Mouse (Mus musculus) gastrocnemius, postnatal 10 days (tissue): ENCODE results near the gene Ctf2. TPM values are rescaled to one million over a fixed set of nuclear protein-coding genes. Genes with fewer than 3 reads are reported as not detected.

ENCODE experiments used
- DNase-seq: peaks from one replicate; pipeline ENCODE4 v3.0.0; 2021; ENCODE audit warnings: mixed read lengths
- microRNA-seq, 2 experiments: library from miRNA; unstranded; fragments of <30 nt; microRNA quantifications; one replicate each; pipeline ENCODE4 v1.2.0; 2021
- total RNA-seq, 2 experiments: library from RNA; stranded (reverse); gene quantifications; 2 replicates each; pipeline ENCODE4 v1.2.3; 2021

Ctf2 gene
- total RNA-seq, 2 experiments from 2014 or later = not detected

DNA sequence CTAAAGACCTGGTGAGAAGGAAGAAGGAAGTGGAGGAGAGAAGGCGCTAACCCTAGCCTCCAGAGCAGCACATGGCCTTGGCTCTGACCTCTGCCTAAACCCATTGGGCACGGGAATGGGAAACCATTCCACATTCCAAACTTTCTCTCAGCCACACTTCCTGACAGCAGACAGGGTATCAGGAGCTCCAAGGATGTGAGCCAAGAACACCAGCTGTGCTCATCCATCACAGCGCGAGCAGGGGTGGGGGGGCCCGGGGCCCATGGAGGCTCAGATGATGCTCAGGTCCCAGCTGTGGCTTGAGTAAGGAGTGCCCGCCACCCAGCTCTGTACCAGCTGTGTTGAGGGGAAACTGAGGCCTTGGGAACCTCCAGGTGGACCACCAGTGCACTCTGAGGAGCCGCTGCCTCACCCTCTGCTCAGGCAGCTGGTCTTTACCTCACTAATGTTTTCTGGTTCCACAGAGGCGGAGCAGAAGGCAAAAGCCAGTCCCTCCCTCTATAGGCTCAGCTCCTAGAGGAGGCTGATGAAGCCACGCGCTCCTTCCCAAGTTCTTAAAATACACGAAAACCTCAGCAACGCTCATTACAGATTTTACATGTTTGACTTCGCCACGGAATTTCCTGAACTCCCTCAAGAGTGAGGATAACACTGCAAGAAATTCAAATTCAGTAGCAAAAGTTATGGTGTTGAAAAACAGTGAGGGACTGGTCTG lies 46.5 kb downstream of the Ctf2 start:
- DNase-seq = peak; percentile 64

DNA sequence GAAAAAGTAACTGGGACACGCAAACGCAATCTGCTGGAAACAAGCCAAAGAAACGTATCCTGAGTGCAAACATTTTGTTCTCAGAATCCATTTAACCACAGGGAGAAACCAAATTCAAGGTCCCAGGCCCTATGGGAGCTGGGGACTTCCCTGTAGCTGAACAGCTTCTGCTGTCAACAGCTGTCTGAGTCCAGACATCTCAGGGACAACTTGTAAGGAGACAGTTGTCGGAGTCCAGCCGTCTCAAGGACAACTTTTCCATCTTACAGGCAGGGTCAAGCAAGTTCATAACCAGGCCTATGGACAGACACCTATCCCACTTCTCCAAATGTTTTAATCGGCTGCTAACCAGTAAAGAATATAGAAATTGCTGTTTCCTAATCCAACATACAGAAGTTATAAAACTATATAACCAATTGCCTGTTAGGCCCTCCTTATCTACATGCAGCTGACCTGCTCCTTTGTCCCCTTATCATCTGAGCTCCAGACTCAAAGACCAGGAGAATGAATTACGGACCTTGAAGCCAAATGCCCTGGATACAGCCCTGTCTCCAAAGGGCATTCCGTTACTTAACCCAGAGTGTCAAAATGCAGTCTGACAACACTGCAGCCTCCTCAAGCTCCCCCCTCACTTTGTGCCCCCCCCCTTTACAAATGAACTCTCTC lies 49.9 kb downstream of the Ctf2 start:
- no peak for DNase-seq

DNA sequence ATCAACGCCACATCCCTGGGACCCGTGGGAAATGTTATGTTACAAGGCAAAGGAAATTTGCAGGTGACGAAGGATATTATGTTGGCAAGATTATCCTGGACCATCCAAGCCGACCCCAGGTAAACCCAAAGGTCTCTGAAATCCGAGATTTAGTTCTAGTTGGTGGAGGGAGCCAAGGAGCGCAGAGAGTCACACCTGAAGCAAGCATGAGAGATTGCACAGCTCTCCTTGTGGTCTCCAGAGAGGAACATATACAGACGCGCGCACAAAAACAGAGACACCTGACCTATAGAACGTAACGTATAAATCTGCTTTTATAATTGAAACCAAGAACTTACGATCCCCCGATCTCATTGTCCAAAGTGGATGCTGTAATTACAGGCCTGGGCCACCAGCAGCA lies 51.4 kb downstream of the Ctf2 start:
- DNase-seq = no peak

DNA sequence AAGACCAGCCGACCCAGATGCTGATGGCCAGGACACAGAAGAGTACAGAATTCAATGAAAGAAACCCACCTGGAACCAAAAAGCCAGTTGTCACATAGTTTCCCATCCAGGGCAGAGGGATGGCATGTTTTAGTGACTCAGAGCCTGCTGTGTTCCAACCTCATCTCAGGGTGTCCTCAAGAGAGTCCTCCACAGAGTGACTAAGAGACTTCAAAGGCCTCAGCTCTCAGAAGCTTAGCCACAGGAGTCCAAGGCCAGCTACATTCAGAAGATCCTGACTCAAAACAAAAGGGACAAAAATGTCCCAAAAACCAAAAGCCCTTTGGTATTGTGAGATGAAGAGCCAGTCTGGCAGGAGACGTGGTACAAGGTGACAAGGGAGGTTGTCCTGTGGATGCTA lies 53.2 kb downstream of the Ctf2 start:
- no peak for DNase-seq

DNA sequence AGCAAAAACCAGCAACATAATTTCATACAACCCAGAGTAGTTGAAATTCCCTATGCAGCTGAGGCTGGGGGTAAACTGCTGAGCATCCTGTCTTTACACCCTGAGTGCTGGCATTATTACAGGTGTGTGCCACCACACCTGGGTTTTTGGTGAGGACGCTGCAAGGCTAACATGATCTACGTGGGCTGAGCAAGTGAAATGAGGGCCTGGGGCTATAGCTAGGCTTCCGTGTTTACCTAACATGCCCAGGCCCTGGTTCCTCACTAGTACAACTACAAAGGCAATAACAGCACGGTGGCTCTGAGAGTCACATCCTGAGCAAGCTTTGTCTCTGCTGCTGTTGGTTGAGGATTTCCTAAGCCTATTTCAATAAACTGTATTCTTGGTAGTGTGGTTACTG lies 54.4 kb downstream of the Ctf2 start:
- DNase-seq = no peak

DNA sequence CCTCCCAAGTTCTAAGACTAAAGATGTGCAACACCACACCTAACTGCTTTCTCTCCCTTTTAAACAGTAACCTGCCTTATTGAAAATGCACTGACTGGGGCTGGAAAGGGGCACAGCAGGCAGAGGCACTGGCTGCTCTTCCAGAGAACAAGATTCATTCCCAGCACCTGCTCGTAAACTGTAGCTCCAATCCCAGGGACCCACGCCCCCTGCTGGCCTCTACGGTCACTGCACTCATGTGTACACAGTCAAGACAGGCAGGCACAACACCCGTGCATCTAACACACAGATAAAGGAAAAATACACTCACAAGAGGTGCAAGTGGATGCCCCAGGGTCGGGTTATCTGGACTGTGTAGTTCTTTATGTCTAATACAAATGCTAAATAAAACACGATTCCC lies 54.9 kb downstream of the Ctf2 start:
- DNase-seq = peak; percentile 63

DNA sequence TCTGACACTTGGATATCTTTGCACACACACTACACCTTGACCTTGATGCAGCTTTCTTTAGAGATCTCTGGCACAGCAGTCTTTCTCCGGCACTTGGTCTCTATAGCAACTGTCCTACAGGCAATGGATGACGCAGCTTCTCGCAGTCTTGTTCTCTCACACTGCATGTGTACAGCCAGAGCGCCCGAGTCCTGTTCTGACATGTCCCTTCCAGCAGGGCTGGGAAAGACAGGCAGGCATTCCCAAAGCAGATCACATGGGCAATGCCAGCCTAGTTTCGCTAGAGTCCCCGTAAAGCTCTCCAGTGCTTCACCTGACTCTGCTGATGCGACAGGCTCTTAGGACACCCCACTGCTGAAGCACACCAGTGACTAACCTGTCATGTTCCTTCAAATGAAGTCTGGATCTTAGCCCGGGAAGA lies 56.6 kb downstream of the Ctf2 start:
- no peak for DNase-seq

DNA sequence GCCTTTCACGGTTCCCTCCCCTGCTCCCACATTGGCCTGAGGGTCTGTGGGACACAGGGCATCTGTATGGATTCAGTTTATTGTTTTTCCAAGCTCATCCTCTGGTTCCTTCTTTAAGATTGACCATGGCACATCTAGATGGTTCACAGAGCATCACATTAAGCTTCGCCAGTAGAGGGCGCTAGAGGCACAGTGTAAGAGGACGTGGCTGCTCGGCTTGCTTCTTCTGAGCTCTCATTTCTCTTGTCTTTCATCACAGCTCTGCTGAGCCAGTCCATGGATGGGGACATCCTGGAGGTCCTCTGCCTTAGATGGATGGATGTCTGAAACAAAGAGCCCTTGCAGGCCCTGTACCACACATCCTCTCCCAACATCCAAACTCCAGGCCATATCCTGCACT lies 57.0 kb downstream of the Ctf2 start:
- peak; percentile 91 for DNase-seq

DNA sequence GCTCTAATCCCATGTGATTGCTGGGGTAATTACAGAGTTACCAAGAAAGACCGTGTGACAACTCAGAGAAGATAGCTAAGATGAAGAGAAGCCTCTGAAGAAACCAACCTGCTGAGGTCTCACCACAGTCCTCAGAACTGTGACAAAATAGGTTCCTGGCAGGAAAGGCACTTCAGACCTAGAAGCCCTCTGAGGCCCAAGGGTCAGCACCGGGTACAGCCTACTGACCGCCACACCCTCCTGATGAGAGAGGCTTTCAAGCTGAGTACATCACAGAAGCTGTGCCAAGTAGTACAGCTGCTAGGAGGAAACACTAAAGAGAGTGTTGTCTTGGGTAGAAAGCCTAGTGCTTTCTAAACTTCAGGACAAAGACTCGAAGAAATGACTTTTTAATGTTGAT lies 59.2 kb downstream of the Ctf2 start:
- DNase-seq = no peak

DNA sequence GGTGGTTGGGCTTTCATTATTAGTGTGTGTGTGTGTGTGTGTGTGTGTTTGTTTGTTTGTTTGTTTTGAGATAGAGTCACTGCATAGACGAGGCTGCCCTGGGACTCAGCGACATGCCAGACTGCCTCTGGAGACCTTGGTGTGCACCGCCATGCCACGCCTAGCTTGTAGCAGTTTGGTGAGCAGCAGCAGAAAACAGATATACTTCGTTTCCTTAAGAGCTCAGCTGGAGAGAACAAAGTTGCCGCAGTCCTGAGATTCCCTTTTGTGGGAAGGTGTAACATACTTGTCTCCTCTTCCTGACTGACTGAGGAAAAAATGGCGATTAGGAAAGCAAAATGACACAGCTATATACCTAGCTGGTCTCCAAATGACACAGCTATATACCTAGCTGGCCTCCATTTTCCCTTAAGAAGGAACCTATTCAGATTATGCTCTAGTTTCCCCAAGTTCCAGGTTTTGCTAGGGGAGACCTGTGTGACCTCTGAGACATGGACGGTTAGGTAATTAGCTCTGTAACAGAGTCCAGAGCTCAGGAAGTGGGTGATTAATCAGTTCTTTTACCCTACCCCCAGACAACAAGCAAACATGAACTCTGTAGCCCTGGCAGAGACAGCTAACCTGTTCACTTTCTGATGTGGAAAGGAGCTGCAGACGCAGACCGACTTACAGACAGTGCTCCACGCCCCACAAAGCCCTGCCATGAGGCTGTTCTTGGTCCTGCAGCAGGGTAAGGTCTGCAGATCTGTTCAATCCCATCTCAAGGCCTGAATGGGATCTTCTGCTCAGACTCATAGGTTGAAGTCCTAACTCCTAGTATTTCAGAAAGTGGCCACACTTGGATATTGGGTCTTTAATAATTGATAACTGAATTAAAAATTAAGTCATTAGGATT lies 59.8 kb downstream of the Ctf2 start:
- DNase-seq = no peak

Small RNA genes within 50 kb of the gene (microRNA-seq; reads per million reads assigned to microRNA genes)
- gene Mir762 = 0 reads per million in 2 experiments

Other genes with a start within 250 kb of the Ctf2 start
- gene Srcap, start 220.2 kb downstream of the Ctf2 start, total RNA-seq = 10 to 100 TPM; 56.8 to 66.1 TPM
- gene Gm42715, start 212.6 kb downstream of the Ctf2 start, total RNA-seq = 10 to 100 TPM; 10.3 to 10.5 TPM
- not detected for gene Tmem265, start 170.8 kb downstream of the Ctf2 start, total RNA-seq
- gene Phkg2, start 158.8 kb downstream of the Ctf2 start, total RNA-seq = 10 to 100 TPM; 13.3 to 17.6 TPM
- gene Ccdc189, start 143.6 kb downstream of the Ctf2 start, total RNA-seq = 1 to 10 TPM; 1.7 to 3.2 TPM
- gene Rnf40, start 143.4 kb downstream of the Ctf2 start, total RNA-seq = 10 to 100 TPM; 26.9 to 37.8 TPM
- gene Zfp629, start 116.4 kb downstream of the Ctf2 start, total RNA-seq = 10 to 100 TPM in 1 of 2 experiments, 1 to 10 TPM in 1; 9.2 to 14.7 TPM
- 10 to 100 TPM; 93.2 to 97.1 TPM for gene Bcl7c, start 23.2 kb downstream of the Ctf2 start, total RNA-seq
- gene Ctf1, start 19.4 kb downstream of the Ctf2 start, total RNA-seq = 10 to 100 TPM in 1 of 2 experiments, 1 to 10 TPM in 1; 9.1 to 12.7 TPM
- 1 to 10 TPM; 2.9 to 6.0 TPM for gene Fbxl19, start 12.4 kb upstream of the Ctf2 start, total RNA-seq
- gene Orai3, start 37.6 kb upstream of the Ctf2 start, total RNA-seq = 10 to 100 TPM; 10.2 to 12.3 TPM
- 10 to 100 TPM; 21.2 to 26.2 TPM for gene Setd1a, start 44.5 kb upstream of the Ctf2 start, total RNA-seq
- gene Gm49388, start 53.4 kb upstream of the Ctf2 start, total RNA-seq = under 1 TPM in 1 of 2 experiments, not detected in 1; 0.47 TPM
- 10 to 100 TPM in 1 of 2 experiments, 1 to 10 TPM in 1; 8.1 to 12.5 TPM for gene Hsd3b7, start 68.4 kb upstream of the Ctf2 start, total RNA-seq
- 10 to 100 TPM; 52.6 to 69.7 TPM for gene Stx4a, start 92.1 kb upstream of the Ctf2 start, total RNA-seq
- 1 to 10 TPM; 3.0 to 4.6 TPM for gene Stx1b, start 92.4 kb upstream of the Ctf2 start, total RNA-seq
- 10 to 100 TPM; 16.2 to 20.1 TPM for gene Zfp646, start 144.1 kb upstream of the Ctf2 start, total RNA-seq
- 1 to 10 TPM; 5.8 to 7.7 TPM for gene Zfp668, start 144.7 kb upstream of the Ctf2 start, total RNA-seq
- 1 to 10 TPM in 1 of 2 experiments, under 1 TPM in 1; 0.96 to 1.2 TPM for gene Prss53, start 158.8 kb upstream of the Ctf2 start, total RNA-seq
- not detected for gene Gm21974, start 163.3 kb upstream of the Ctf2 start, total RNA-seq
- gene Vkorc1, start 163.5 kb upstream of the Ctf2 start, total RNA-seq = 10 to 100 TPM; 36.8 to 48.9 TPM
- 10 to 100 TPM; 84.9 to 89.6 TPM for gene Bckdk, start 171.9 kb upstream of the Ctf2 start, total RNA-seq
- gene Kat8, start 180.3 kb upstream of the Ctf2 start, total RNA-seq = 10 to 100 TPM; 12.9 to 16.7 TPM
- gene Prss8, start 197.9 kb upstream of the Ctf2 start, total RNA-seq = not detected
- 1 to 10 TPM; 6.6 to 7.9 TPM for gene Prss36, start 214.6 kb upstream of the Ctf2 start, total RNA-seq
- 100 to 1,000 TPM; 199 to 239 TPM for gene Fus, start 235.3 kb upstream of the Ctf2 start, total RNA-seq